Mouse (Mus musculus) embryo, embryonic 11.5 days (tissue): ENCODE data around the gene 4930524J08Rik.

Experiments used
- DNase-seq: peaks from one replicate; pipeline ENCODE4 v3.0.0-alpha.2; 2012; ENCODE audit warnings: low read depth, low spot score

The 4930524J08Rik gene

GRCm38 (mm10) chr5:100003895-100004294 is 25.0 kb downstream of the 4930524J08Rik start:
- no peak for DNase-seq

- no peak for DNase-seq
Observed at GRCm38 (mm10) chr5:100005431-100005830, 26.6 kb downstream of the 4930524J08Rik start.

GRCm38 (mm10) chr5:100005896-100006295 is 27.0 kb downstream of the 4930524J08Rik start:
- no peak for DNase-seq

GRCm38 (mm10) chr5:100006324-100007039 is 27.6 kb downstream of the 4930524J08Rik start:
- no peak for DNase-seq

GRCm38 (mm10) chr5:100007040-100007375 is 28.1 kb downstream of the 4930524J08Rik start:
- DNase-seq = no peak

- no peak for DNase-seq
Observed at GRCm38 (mm10) chr5:100008485-100008884, 29.6 kb downstream of the 4930524J08Rik start.

GRCm38 (mm10) chr5:100012599-100012998 is 33.7 kb downstream of the 4930524J08Rik start:
- no peak for DNase-seq

- DNase-seq = no peak
Observed at GRCm38 (mm10) chr5:100020089-100020488, 41.2 kb downstream of the 4930524J08Rik start.

- no peak for DNase-seq
Observed at GRCm38 (mm10) chr5:100024403-100024802, 45.5 kb downstream of the 4930524J08Rik start.

GRCm38 (mm10) chr5:100024868-100025267 is 46.0 kb downstream of the 4930524J08Rik start:
- DNase-seq = no peak
